Mouse (Mus musculus) megakaryocyte, embryonic 14.5 days (primary cell): ENCODE measurements around the gene Bcas1.

Experiments
- FLI1 ChIP-seq: IDR thresholded peaks from 2 replicates; pipeline ENCODE4 v1.6.1; 2012; ENCODE audit warnings: low read length, inconsistent platforms, mixed read lengths
- GATA1 ChIP-seq: IDR thresholded peaks from 3 replicates; pipeline ENCODE4 v1.6.1; 2012; ENCODE audit warnings: mixed read lengths, low read length, inconsistent platforms, borderline replicate concordance

DNA sequence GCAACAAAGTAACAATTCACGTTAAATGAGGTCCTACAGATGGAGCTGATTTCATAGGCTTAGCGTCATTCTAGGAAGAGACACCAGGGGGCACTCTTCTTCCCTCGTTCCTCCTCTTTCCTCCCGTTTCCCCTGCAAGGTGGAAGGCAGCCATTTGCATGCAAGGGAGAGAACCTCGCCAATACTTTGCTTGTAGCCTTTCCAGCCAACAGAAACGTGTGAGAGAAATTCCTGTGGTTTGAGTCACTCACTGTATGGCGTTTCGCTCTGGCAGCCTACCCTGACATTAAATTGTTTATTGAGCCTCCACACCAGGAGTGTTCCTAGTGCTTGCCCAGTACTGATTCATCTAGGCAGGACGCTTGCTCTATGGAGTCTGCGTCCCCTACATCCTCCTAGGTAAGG, 72.7 kb downstream of the Bcas1 start:
- TF ChIP-seq FLI1 (no peak), GATA1 (no peak)
